Comparison of ENCODE assay signal across 11 mouse cellular contexts in the genomic region with DNA sequence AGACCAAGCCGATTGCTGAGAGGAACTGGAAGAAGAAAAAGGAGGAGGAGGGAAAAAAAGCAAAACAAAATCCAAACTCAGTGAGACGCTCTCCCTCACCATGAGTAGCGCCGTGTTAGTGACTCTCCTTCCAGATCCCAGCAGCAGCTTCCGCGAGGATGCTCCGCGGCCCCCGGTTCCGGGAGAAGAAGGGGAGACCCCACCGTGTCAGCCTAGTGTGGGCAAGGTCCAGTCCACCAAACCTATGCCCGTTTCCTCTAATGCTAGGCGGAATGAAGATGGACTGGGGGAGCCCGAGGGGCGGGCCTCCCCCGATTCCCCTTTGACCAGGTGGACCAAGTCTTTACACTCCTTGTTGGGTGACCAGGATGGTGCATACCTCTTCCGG. TPM values are rescaled to one million over a fixed set of nuclear protein-coding genes. Genes with fewer than 3 reads are reported as not detected.
DNase-seq lines count a peak whose midpoint lies in the region; ATAC-seq and TF ChIP-seq lines count a peak whose summit lies in the region.
"Had no signal": no experiment of that assay in that cellular context is flagged by ENCODE, and none has a peak within 500 bp of the region (broad histone marks: within the 10 kb centered on the region; RNA-seq: fewer than 3 reads in every experiment).

No protein-coding gene starts in this region.

- peaks cover 45% of the 10 kb centered on the region for H3K4me1 ChIP-seq in kidney, embryonic 14.5 days (ENCODE audit: control insufficient read depth, insufficient read depth, low read length)
- H3K4me1 ChIP-seq in embryonic facial prominence, embryonic 14.5 days (ENCODE audit: control insufficient read depth, insufficient read depth, low read length) = peaks cover 44% of the 10 kb centered on the region
- peaks cover 43% of the 10 kb centered on the region for H3K4me1 ChIP-seq in intestine, embryonic 14.5 days (replicated peaks; ENCODE audit: control insufficient read depth, insufficient read depth, low read length)
- peaks cover 24% of the 10 kb centered on the region for H3K4me1 ChIP-seq in midbrain, postnatal 0 days (ENCODE audit: insufficient read depth, low read length)

- no peak for TF ChIP-seq CTCF in midbrain, postnatal 0 days (IDR thresholded peaks at IDR 0.05)

- H3K4me3 ChIP-seq in kidney, embryonic 14.5 days (ENCODE audit: low read length) = peak overlapping the region; percentile 81
- H3K4me3 ChIP-seq in embryonic facial prominence, embryonic 14.5 days (ENCODE audit: low read depth, low read length) = peak overlapping the region; percentile 86
- peak overlapping the region; percentile 83 for H3K4me3 ChIP-seq in intestine, embryonic 14.5 days (ENCODE audit: low read depth, low read length)
- H3K4me3 ChIP-seq in midbrain, postnatal 0 days (ENCODE audit: low read depth, low read length) = peak overlapping the region; percentile 95
- H3K4me3 ChIP-seq: myocyte had no signal

- ATAC-seq in kidney, embryonic 14.5 days (ENCODE audit: low FRiP score, low TSS enrichment) = no peak
- ATAC-seq in embryonic facial prominence, embryonic 14.5 days (ENCODE audit: low read depth) = no peak
- no peak for ATAC-seq in intestine, embryonic 14.5 days (replicated peaks; ENCODE audit: low FRiP score, low TSS enrichment, low read depth)
- ATAC-seq in midbrain, postnatal 0 days (ENCODE audit: low FRiP score) = no peak

- no peak overlapping the region for H3K27ac ChIP-seq in kidney, embryonic 14.5 days (ENCODE audit: low read depth, low read length)
- peak overlapping the region; percentile 100 for H3K27ac ChIP-seq in embryonic facial prominence, embryonic 14.5 days (replicated peaks; ENCODE audit: low read depth, low read length)
- no peak overlapping the region for H3K27ac ChIP-seq in intestine, embryonic 14.5 days (ENCODE audit: low read depth)
- H3K27ac ChIP-seq in midbrain, postnatal 0 days (ENCODE audit: low read depth, low read length) = no peak overlapping the region

- DNase-seq in kidney, postnatal 10 days = no peak
- no peak for DNase-seq in embryonic facial prominence, embryonic 14.5 days (ENCODE audit: low spot score)
- DNase-seq in intestine, embryonic 14.5 days (ENCODE audit: low spot score) = no peak
- DNase-seq in midbrain, postnatal 0 days (ENCODE audit: low spot score) = no peak
- no peak for DNase-seq in frontal cortex, postnatal 25 days (ENCODE audit: low spot score in 2 of 2)
- no peak for DNase-seq in layer of hippocampus, postnatal 10 days (ENCODE audit: low spot score in 2 of 2)
- DNase-seq in urinary bladder, postnatal 14 days (ENCODE audit: low spot score) = no peak
- DNase-seq: heart, postnatal 4 days had no signal

- H3K27me3 ChIP-seq in kidney, embryonic 14.5 days (ENCODE audit: control insufficient read depth, insufficient read depth, low read length) = no peaks in the 10 kb centered on the region
- H3K27me3 ChIP-seq in embryonic facial prominence, embryonic 14.5 days (replicated peaks; ENCODE audit: control insufficient read depth, insufficient read depth, low read length) = 0 out of 2 replicates have a peak, but pooled peaks cover 3% of the 10 kb centered on the region
- H3K27me3 ChIP-seq in intestine, embryonic 14.5 days (replicated peaks; ENCODE audit: control insufficient read depth, insufficient read depth, low read length) = 0 out of 2 replicates have a peak, but pooled peaks cover 3% of the 10 kb centered on the region
- no peaks in the 10 kb centered on the region for H3K27me3 ChIP-seq in midbrain, postnatal 0 days (ENCODE audit: insufficient read depth, low read length)

- no peaks in the 10 kb centered on the region; the same call in 1 of the 2 replicates for H3K36me3 ChIP-seq in kidney, embryonic 14.5 days (ENCODE audit: control insufficient read depth, insufficient read depth, low read length)
- H3K36me3 ChIP-seq in embryonic facial prominence, embryonic 14.5 days (ENCODE audit: control insufficient read depth, insufficient read depth, low read length) = 0 out of 2 replicates have a peak, but pooled peaks cover 10% of the 10 kb centered on the region
- no peaks in the 10 kb centered on the region for H3K36me3 ChIP-seq in intestine, embryonic 14.5 days (ENCODE audit: control insufficient read depth, insufficient read depth, low read length)
- no peaks in the 10 kb centered on the region for H3K36me3 ChIP-seq in midbrain, postnatal 0 days (ENCODE audit: insufficient read depth, low read length)
- H3K36me3 ChIP-seq: G1E had no signal

- H3K9me3 ChIP-seq in kidney, embryonic 14.5 days (ENCODE audit: control insufficient read depth, low read length) = no peaks in the 10 kb centered on the region
- no peaks in the 10 kb centered on the region for H3K9me3 ChIP-seq in embryonic facial prominence, embryonic 14.5 days (ENCODE audit: control insufficient read depth, low read length)
- no peaks in the 10 kb centered on the region for H3K9me3 ChIP-seq in intestine, embryonic 14.5 days (ENCODE audit: control insufficient read depth, low read length)
- no peaks in the 10 kb centered on the region for H3K9me3 ChIP-seq in midbrain, postnatal 0 days (ENCODE audit: low read length)

- peak overlapping the region; percentile 54 for H3K4me2 ChIP-seq in kidney, embryonic 14.5 days (replicated peaks; ENCODE audit: low read depth, low read length)
- H3K4me2 ChIP-seq in embryonic facial prominence, embryonic 14.5 days (ENCODE audit: low read depth, low read length) = peak overlapping the region; percentile 60
- peak overlapping the region; percentile 48 for H3K4me2 ChIP-seq in intestine, embryonic 14.5 days (ENCODE audit: low read length)
- H3K4me2 ChIP-seq in midbrain, postnatal 0 days (ENCODE audit: low read depth, low read length, poor library complexity, severe bottlenecking) = peak overlapping the region; percentile 80

- WGBS in kidney, embryonic 14.5 days = 2% methylated on average over 17 of the region's 17 CpGs
- 3% methylated on average over 15 of the region's 17 CpGs for WGBS in embryonic facial prominence, embryonic 14.5 days
- 8% methylated on average over 17 of the region's 17 CpGs for WGBS in intestine, embryonic 14.5 days
- WGBS in midbrain, postnatal 0 days = 1% methylated on average over 17 of the region's 17 CpGs

- peak overlapping the region; percentile 92 for H3K9ac ChIP-seq in kidney, embryonic 14.5 days (ENCODE audit: low read depth, low read length)
- H3K9ac ChIP-seq in embryonic facial prominence, embryonic 14.5 days (ENCODE audit: low read depth, low read length) = peak overlapping the region; percentile 93
- H3K9ac ChIP-seq in intestine, embryonic 14.5 days (ENCODE audit: low read length) = peak overlapping the region; percentile 17
- H3K9ac ChIP-seq in midbrain, postnatal 0 days (replicated peaks; ENCODE audit: low read length, poor library complexity, severe bottlenecking) = peak overlapping the region; percentile 86

RNA-seq across cellular contexts. Expression of gene Axin2, which starts 3.0 kb away (rescaled TPM):
- 8.0 and 11.5 TPM in 2 replicates for polyA plus RNA-seq in kidney, embryonic 14.5 days (2014; fragmentation: Nextera tagmentation; extraction: Ambion mirVana)
- 11.4 and 11.8 TPM in 2 replicates for polyA plus RNA-seq in embryonic facial prominence, embryonic 14.5 days (2014; fragmentation: Nextera tagmentation; extraction: Ambion mirVana)
- 6.5 and 8.0 TPM in 2 replicates for polyA plus RNA-seq in intestine, embryonic 14.5 days (2014; fragmentation: Nextera tagmentation; extraction: Ambion mirVana)
- 38.0 and 55.2 TPM in 2 replicates for total RNA-seq in midbrain, postnatal 0 days (2014; rRNA removed)
- 7.5 and 9.7 TPM in 2 replicates for polyA plus RNA-seq in midbrain, postnatal 0 days (2015; fragmentation: Nextera tagmentation; extraction: Ambion mirVana)
- 10 to 100 TPM; 30.3 to 32.6 TPM for total RNA-seq in layer of hippocampus, postnatal 10 days (2021)
- total RNA-seq: G1E had no signal
- polyA plus RNA-seq: G1E had no signal

Comparison
In these comparisons a context has a peak if more than half of its experiments do, and no peak if none do; other contexts are left out.
1. H3K9ac ChIP-seq: peak in every context shown above with its lines; median percentile 93 in embryonic facial prominence, embryonic 14.5 days; 92 in kidney, embryonic 14.5 days; 86 in midbrain, postnatal 0 days; 17 in intestine, embryonic 14.5 days.